Mouse (Mus musculus) right cerebral cortex, adult 18-20 months (tissue): ENCODE measurements around the gene Gp1bb.

Experiments
- DNase-seq: peaks from one replicate; pipeline ENCODE4 v3.0.0; 2022; ENCODE audit warnings: mixed read lengths

The Gp1bb gene

DNA sequence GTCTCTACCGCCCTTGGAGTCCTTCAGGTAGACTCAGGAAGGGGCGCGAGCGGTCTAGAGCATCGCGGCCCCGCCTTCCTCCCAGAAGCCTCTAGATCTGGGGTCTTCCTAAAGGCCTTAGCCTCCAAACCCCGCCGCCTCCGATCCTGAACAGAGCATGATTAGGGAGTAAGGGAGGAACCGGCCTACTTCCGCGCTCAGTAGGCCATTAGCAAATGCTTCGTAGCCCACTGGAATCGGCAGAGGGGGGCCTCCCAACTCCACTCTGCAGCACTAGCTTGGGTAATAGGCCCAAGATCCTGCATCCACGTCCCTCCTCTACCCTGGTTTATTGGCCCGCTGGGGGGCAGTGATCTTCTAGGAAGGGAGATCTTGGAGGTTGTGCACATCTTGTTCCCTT is at the start of gene Gp1bb:
Gene Gp1bb (minus strand): TSS at position 385 of the 400 bp plus-strand sequence.
- no peak for DNase-seq

- DNase-seq, result no peak
Measured at GRCm38 (mm10) chr16:18669914-18670313, 47.7 kb upstream of the Gp1bb start.

- DNase-seq, result no peak
Measured at GRCm38 (mm10) chr16:18658597-18658996, 36.4 kb upstream of the Gp1bb start.

DNA sequence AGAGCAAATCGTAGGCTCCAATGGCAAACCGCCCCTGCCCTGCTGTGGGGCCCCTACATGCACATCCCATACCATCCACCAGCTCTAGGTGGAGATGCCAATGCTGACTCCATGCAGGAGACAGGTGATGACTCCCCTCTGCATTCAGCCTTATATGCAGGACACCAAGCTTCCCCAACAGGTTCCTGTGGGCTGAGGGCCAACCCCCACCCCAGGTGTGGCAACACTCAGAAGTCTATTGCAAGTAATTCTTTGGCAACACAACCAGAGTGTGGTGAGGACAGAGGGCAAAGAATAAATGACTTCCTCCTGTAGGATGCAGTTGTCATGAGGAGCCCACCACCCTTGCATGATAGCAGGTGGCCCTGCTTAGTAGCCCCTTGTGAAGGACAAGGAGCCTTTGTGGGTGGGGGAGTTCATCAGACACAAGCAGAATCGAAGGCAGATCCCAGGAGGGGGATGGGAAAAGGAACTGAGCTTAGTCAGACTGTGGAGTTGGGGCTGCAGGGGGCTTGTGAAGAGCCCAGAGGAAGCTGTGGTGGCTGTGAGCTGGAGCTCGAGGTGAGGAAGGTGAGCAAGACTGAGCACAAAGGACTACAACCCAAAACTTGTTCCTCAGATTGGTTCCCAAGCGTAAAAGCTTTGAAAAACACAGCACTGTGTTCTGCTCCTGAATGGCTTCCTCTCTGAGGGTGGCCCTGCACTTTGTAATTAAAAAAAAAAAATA is 33.3 kb upstream of the Gp1bb start:
- no peak for DNase-seq

GRCm38 (mm10) chr16:18653290-18654160 is 31.3 kb upstream of the Gp1bb start:
- DNase-seq, result no peak

GRCm38 (mm10) chr16:18649126-18649525 is 26.9 kb upstream of the Gp1bb start:
- no peak for DNase-seq

DNA sequence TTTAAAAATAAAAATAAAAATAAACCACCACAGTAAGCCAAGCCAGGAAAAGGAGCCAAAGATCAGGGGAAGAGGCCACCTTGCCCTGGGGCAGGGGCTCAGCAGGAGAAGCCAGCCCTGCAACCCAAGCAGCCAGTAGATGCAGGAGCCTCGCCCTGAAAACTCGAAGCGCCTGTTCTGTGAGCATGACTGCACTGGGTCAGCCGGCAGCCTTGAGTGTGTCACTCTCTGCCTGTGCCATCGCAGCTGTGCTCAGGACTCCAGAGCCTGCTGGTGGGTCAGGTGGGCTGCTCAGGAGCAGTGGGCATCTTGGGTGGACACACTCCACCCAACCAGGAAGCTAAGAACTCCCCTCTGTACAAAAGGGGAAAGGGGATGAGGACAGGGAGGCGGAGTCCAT is 23.1 kb upstream of the Gp1bb start:
- DNase-seq, result no peak

GRCm38 (mm10) chr16:18644485-18644884 is 22.3 kb upstream of the Gp1bb start:
- DNase-seq, result no peak

GRCm38 (mm10) chr16:18643406-18643998 is 21.3 kb upstream of the Gp1bb start:
- no peak for DNase-seq

- no peak for DNase-seq
Measured at GRCm38 (mm10) chr16:18642897-18643296, 20.7 kb upstream of the Gp1bb start.

DNA sequence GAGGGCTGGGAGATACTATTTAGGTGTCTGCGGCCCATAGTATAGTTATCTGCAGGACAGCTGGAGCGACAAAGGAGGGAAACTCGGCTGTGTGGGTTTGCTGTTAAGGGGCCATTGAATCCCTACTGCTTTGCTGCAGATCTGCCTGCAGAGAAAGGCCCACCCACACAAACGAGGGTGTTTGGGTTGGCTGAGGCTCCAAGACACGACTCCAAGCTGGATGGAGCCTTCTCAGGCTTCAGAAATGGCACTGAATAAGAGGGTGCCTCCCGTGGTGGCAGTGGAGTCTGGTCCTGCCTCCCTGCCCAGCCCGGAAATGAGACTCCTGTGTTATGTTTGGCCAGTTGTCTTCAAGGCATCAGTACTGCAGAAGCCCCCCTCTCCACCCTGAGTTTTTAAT is 20.1 kb upstream of the Gp1bb start:
- peak; percentile 78 for DNase-seq

DNA sequence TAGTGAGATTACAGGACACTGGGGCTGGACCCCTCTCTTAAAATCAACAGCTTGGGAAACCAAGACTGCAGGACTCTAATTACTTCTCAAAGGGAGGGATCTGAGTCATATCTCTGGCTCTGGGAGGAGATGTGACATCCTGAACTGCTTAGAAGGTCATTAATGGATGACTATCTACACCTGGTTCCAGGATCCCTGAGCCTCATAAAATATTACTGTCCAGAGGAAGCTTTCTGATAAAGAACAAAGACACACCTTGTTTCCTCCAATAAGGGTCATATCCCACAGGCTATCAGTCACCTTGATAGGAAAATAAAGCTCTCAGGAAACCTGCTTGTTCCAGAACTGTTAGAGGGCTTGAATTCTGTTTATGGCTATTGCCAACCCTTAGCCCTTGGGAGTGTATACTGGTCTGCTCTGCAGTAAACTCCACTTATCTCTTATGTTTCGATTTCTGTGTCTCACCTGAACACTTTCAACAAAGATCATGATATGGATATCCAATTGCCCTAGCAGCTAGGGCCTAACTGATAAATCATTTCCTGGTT is 17.3 kb upstream of the Gp1bb start:
- DNase-seq, result no peak

DNA sequence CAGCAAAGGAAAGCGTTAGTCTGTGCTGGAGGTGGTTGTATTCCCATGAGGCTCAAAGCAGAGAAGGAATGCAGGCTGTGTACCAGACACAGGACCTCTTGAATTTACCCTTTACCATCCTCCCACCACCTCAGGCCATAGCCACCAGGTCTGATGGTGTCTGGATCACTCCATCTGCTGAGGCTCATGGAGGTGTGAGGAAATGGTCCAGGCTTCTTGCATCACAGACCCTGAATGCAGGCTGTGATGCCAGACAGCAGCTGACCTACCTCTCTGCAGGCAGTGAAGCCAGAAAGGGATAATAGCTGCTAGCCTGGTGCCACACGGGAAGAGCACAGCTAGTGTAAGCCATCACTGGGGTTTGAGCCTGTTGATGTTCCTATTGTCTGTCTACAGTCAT is 16.2 kb upstream of the Gp1bb start:
- DNase-seq, result no peak

DNA sequence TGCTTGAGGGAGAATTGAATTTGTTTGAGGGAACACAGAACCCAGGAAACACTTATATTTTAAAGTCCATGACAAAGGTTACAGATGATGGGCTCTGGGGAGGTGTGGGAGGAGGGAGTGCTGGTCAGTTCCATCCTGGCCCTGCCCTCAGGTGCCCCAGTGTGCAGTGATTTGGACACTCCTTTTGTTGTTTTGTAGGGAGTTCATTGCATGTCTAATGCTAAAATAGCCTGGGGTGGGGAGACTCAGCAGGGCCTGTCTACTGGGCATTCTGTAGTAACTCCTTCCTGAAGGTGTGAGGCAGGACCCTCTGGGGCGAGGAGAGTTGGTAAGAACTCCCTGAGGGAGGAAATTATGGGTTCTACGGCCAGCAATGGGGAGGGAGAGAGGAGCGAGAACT is 14.6 kb upstream of the Gp1bb start:
- no peak for DNase-seq

DNA sequence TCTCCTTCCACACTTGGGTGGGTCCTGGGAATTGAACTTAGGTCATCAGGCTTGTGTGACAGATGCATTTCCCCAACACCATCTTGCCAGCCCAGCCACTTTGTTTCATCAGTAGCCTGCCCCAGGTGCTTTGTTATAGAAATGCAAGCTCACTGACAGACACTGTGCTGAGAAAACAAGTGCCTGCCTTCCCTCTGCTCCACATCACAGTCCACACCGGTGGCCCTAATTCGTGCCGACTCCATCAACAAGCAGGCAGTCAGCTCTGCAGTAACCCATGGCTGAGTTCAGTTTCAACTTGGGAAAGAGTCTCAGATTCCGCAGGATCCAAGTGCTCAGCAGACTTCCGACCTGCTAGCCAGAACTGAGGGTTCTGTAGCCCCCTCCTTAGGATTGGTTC is 14.2 kb upstream of the Gp1bb start:
- no peak for DNase-seq

DNA sequence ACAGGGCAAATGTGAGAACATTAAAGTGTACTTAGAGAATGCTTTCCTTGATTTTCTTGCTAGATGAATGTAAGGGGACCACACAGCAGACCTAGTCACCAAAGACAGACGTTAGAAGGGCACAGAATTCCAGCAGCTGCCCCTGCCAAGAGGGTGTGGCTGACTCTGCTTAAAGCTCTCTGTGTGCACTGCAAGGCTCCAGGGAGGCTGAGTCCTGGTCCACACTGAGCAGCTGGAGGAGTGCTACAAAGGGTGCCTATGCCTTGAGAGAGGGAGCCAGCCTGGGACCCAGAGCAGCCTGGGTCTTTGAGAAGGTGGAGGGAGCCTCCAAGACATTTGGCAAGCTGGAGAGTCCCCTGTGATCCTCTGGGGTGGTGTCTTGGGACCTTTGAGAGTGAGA is 11.1 kb upstream of the Gp1bb start:
- DNase-seq, result no peak

DNA sequence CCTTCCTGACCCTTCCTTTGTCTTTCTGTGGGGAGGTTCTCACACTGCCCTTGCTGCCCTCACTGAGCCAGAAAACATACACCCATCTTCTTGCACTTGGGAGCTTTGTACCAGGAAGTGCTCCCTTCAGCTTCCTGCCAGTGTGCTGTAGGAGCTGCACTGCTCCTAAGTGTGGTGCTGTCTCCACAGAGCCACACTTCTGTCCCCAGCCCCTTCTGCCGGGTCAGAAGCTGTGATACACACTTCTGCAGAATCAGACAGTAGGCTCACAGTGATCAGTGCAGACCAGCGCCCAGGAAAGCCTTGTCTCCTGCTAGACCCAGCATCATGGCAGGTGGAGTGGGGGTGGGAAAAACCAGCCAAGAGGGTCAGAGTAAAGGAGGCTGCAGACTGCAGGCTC is 10.6 kb upstream of the Gp1bb start:
- DNase-seq, result no peak

- DNase-seq, result no peak
Measured at GRCm38 (mm10) chr16:18632059-18632458, 9.9 kb upstream of the Gp1bb start.

- no peak for DNase-seq
Measured at GRCm38 (mm10) chr16:18631141-18631540, 8.9 kb upstream of the Gp1bb start.

DNA sequence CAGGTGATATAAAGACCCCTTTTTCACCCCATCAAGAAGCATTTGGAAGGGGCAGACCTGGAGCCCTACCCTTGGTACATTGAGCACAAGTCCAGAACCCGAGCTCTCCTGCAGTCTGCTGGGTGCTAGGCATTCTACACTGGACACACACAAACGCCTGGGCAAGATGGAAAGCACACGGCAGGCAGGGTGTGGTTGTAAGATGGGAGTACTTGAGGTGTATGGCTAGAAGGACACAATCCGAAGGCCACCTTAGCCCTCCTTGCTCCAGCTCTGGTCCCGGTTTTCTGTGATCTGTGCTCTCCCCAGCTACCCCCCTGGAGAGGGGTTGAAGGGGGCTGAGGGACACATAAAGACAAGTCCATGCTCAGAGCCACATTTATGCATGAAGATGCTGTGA is 8.1 kb upstream of the Gp1bb start:
- no peak for DNase-seq

GRCm38 (mm10) chr16:18629390-18630231 is 7.4 kb upstream of the Gp1bb start, which contains the start of gene Sept5:
Sept5 (minus strand) TSS chr16:18629954.
- peak; percentile 77 for DNase-seq

GRCm38 (mm10) chr16:18628948-18629340 is 6.7 kb upstream of the Gp1bb start:
- no peak for DNase-seq
